In genomic region chr10:75304049-75304405, GRCm38 (mm10) we compare ENCODE assay signal across 9 mouse cellular contexts. TPM values are rescaled to one million over a fixed set of nuclear protein-coding genes. Genes with fewer than 3 reads are reported as not detected.
A peak's percentile ranks its signal among the peaks of the same experiment; 100 is the strongest.
DNase-seq lines count a peak whose midpoint lies in the region; ATAC-seq and TF ChIP-seq lines count a peak whose summit lies in the region.
"Had no signal": no experiment of that assay in that cellular context is flagged by ENCODE, and none has a peak within 500 bp of the region (broad histone marks: within the 10 kb centered on the region; RNA-seq: fewer than 3 reads in every experiment).

No protein-coding gene starts in this region.

- WGBS in heart, postnatal 0 days, result 80% methylated on average over 5 of the region's 5 CpGs
- 79% methylated on average over 5 of the region's 5 CpGs for WGBS in forebrain, embryonic 15.5 days
- 91% methylated on average over 5 of the region's 5 CpGs for WGBS in midbrain, embryonic 15.5 days

- ATAC-seq in heart, postnatal 0 days (ENCODE audit: insufficient read depth, low read depth), result no peak
- ATAC-seq in megakaryocyte, adult 5-6 weeks (ENCODE audit: poor library complexity, severe bottlenecking), result no peak
- ATAC-seq in forebrain, embryonic 15.5 days (replicated peaks), result peak; percentile 35; the same call in 1 of the 2 replicates
- no peak for ATAC-seq in midbrain, embryonic 15.5 days (replicated peaks)
- no peak for ATAC-seq in inflammation-experienced regulatory T-cells, adult 6 months

- no peak overlapping the region for H3K9ac ChIP-seq in heart, postnatal 0 days (replicated peaks; ENCODE audit: low read depth, low read length)
- H3K9ac ChIP-seq in forebrain, embryonic 15.5 days (replicated peaks), result no peak overlapping the region
- H3K9ac ChIP-seq in midbrain, embryonic 15.5 days, result no peak overlapping the region

- no peaks in the 10 kb centered on the region for H3K9me3 ChIP-seq in heart, postnatal 0 days (replicated peaks; ENCODE audit: control insufficient read depth, low read length)
- H3K9me3 ChIP-seq in megakaryocyte, embryonic 14.5 days, result no peaks in the 10 kb centered on the region
- H3K9me3 ChIP-seq in forebrain, embryonic 15.5 days, result no peaks in the 10 kb centered on the region
- H3K9me3 ChIP-seq in midbrain, embryonic 15.5 days, result no peaks in the 10 kb centered on the region

- no peak overlapping the region for H3K4me2 ChIP-seq in heart, postnatal 0 days (ENCODE audit: low read depth, low read length)
- no peak overlapping the region for H3K4me2 ChIP-seq in forebrain, embryonic 15.5 days (replicated peaks)
- no peak overlapping the region for H3K4me2 ChIP-seq in midbrain, embryonic 15.5 days

- no peak; the same call in 1 of the 2 replicates for TF ChIP-seq EP300 in heart, postnatal 0 days (IDR thresholded peaks at IDR 0.05; ENCODE audit: low read depth)

- TF ChIP-seq CTCF in heart, postnatal 0 days (IDR thresholded peaks at IDR 0.05; ENCODE audit: low read depth), result no peak

- no peak overlapping the region for H3K4me3 ChIP-seq in heart, postnatal 0 days (ENCODE audit: low read depth, low read length)
- H3K4me3 ChIP-seq in megakaryocyte, embryonic 14.5 days (replicated peaks), result peak overlapping the region; percentile 86
- H3K4me3 ChIP-seq in forebrain, embryonic 15.5 days, result no peak overlapping the region
- no peak overlapping the region for H3K4me3 ChIP-seq in midbrain, embryonic 15.5 days

- H3K27ac ChIP-seq in heart, postnatal 0 days (ENCODE audit: low read depth), result peak overlapping the region; percentile 70
- H3K27ac ChIP-seq in forebrain, embryonic 15.5 days (replicated peaks), result peak overlapping the region; percentile 82
- H3K27ac ChIP-seq in midbrain, embryonic 15.5 days, result 0 out of 2 replicates have a peak overlapping the region, but pooled peaks have one; percentile 27

- H3K36me3 ChIP-seq in heart, postnatal 0 days (replicated peaks; ENCODE audit: control insufficient read depth, insufficient read depth, low read length), result peaks cover 56% of the 10 kb centered on the region
- peaks cover 57% of the 10 kb centered on the region for H3K36me3 ChIP-seq in megakaryocyte, embryonic 14.5 days (replicated peaks; ENCODE audit: low read length)
- peaks cover 44% of the 10 kb centered on the region for H3K36me3 ChIP-seq in forebrain, embryonic 15.5 days
- peaks cover 19% of the 10 kb centered on the region; the same call in 1 of the 2 replicates for H3K36me3 ChIP-seq in midbrain, embryonic 15.5 days (replicated peaks)

- H3K27me3 ChIP-seq in heart, postnatal 0 days (ENCODE audit: control insufficient read depth, insufficient read depth, low read length), result no peaks in the 10 kb centered on the region
- H3K27me3 ChIP-seq in megakaryocyte, embryonic 14.5 days (replicated peaks), result no peaks in the 10 kb centered on the region
- no peaks in the 10 kb centered on the region for H3K27me3 ChIP-seq in forebrain, embryonic 15.5 days
- no peaks in the 10 kb centered on the region for H3K27me3 ChIP-seq in midbrain, embryonic 15.5 days (replicated peaks)

- H3K4me1 ChIP-seq in heart, postnatal 0 days (ENCODE audit: control insufficient read depth, insufficient read depth), result peaks cover 22% of the 10 kb centered on the region
- peaks cover 100% of the 10 kb centered on the region for H3K4me1 ChIP-seq in megakaryocyte, embryonic 14.5 days
- H3K4me1 ChIP-seq in forebrain, embryonic 15.5 days, result peaks cover 17% of the 10 kb centered on the region
- H3K4me1 ChIP-seq in midbrain, embryonic 15.5 days, result no peaks in the 10 kb centered on the region

- DNase-seq in heart, postnatal 0 days (ENCODE audit: low spot score), result no peak
- no peak for DNase-seq in heart, adult 9 months (ENCODE audit: low spot score in 2 of 2)
- DNase-seq in gastrocnemius, postnatal 25 days, result no peak
- DNase-seq: lung, postnatal 36 days had no signal

RNA-seq across cellular contexts. Expression of gene Adora2a, which starts 12.7 kb away (rescaled TPM):
- total RNA-seq in heart, postnatal 0 days (2014; rRNA removed; ENCODE audit: low replicate concordance), result 15.8 and 51.3 TPM in 2 replicates
- polyA plus RNA-seq in heart, postnatal 0 days (2015; fragmentation: Nextera tagmentation; extraction: Ambion mirVana), result 3.6 and 4.4 TPM in 2 replicates
- 10.7 and 16.9 TPM in 2 replicates for polyA plus RNA-seq in megakaryocyte, embryonic 14.5 days (2012; ENCODE audit: insufficient read depth, low replicate concordance)
- total RNA-seq in megakaryocyte, adult 5-6 weeks (2015), result 3.3 TPM in 2 replicates
- total RNA-seq in megakaryocyte, adult 5-6 weeks (2017), result 2.6 and 3.0 TPM in 2 replicates
- 6.4 and 8.2 TPM in 2 replicates for polyA plus RNA-seq in forebrain, embryonic 15.5 days (2015; fragmentation: Nextera tagmentation; extraction: Ambion mirVana)
- 3.8 and 4.0 TPM in 2 replicates for polyA plus RNA-seq in midbrain, embryonic 15.5 days (2015; fragmentation: Nextera tagmentation; extraction: Ambion mirVana)
- 10 to 100 TPM; 16.5 to 35.9 (median 32.7) TPM for polyA plus RNA-seq in inflammation-experienced regulatory T-cells, adult 6 months (2017; shearing (Covaris generic))
- total RNA-seq in gastrocnemius, postnatal 25 days (2021), result 1 to 10 TPM; 1.0 to 1.4 TPM

Comparison
In these comparisons a context has a peak if more than half of its experiments do, and no peak if none do; other contexts are left out.
1. H3K27ac ChIP-seq: peak in every context shown above with its lines; median percentile 82 in forebrain, embryonic 15.5 days; 70 in heart, postnatal 0 days; 27 in midbrain, embryonic 15.5 days.